Mouse (Mus musculus) brain, adult 2 months (tissue): ENCODE results near the gene Psrc1.

Experiments
- DNase-seq: peaks from one replicate; pipeline ENCODE4 v3.0.0; 2011; ENCODE audit warnings: low read depth, low spot score

The Psrc1 gene

GRCm38 (mm10) chr3:108386186-108386585 lies 2.5 kb downstream of the Psrc1 start:
- DNase-seq, result peak; percentile 89

- DNase-seq, result peak; percentile 98
Measured at GRCm38 (mm10) chr3:108389111-108389545, 5.5 kb downstream of the Psrc1 start.

GRCm38 (mm10) chr3:108392299-108392698 lies 8.7 kb downstream of the Psrc1 start:
- DNase-seq, result no peak

GRCm38 (mm10) chr3:108392793-108393192 lies 9.2 kb downstream of the Psrc1 start:
- no peak for DNase-seq

- no peak for DNase-seq
Measured at GRCm38 (mm10) chr3:108398281-108398680, 14.6 kb downstream of the Psrc1 start.

GRCm38 (mm10) chr3:108400442-108400841 lies 16.8 kb downstream of the Psrc1 start:
- DNase-seq, result no peak

- peak; percentile 98 for DNase-seq
Measured at GRCm38 (mm10) chr3:108401692-108402527, 18.3 kb downstream of the Psrc1 start.

GRCm38 (mm10) chr3:108402528-108402920 lies 18.9 kb downstream of the Psrc1 start:
- DNase-seq, result no peak

GRCm38 (mm10) chr3:108405536-108406305 lies 22.1 kb downstream of the Psrc1 start:
- DNase-seq, result peak; percentile 91

GRCm38 (mm10) chr3:108406306-108406885 lies 22.8 kb downstream of the Psrc1 start:
- peak; percentile 71 for DNase-seq

- DNase-seq, result peak; percentile 44
Measured at GRCm38 (mm10) chr3:108408517-108409008, 24.9 kb downstream of the Psrc1 start.

- peak; percentile 63 for DNase-seq
Measured at GRCm38 (mm10) chr3:108409656-108410358, 26.2 kb downstream of the Psrc1 start.

- DNase-seq, result no peak
Measured at GRCm38 (mm10) chr3:108410359-108410714, 26.7 kb downstream of the Psrc1 start.

- DNase-seq, result no peak
Measured at GRCm38 (mm10) chr3:108411026-108411753, 27.6 kb downstream of the Psrc1 start.

GRCm38 (mm10) chr3:108411754-108412121 lies 28.1 kb downstream of the Psrc1 start:
- peak; percentile 93 for DNase-seq

GRCm38 (mm10) chr3:108413634-108414360 lies 30.2 kb downstream of the Psrc1 start:
- no peak for DNase-seq

- DNase-seq, result peak; percentile 67
Measured at GRCm38 (mm10) chr3:108414857-108415830, 31.5 kb downstream of the Psrc1 start, which contains the start of gene Celsr2. TSS of gene Celsr2 (minus strand) at chr3:108415552.

- DNase-seq, result peak; percentile 94
Measured at GRCm38 (mm10) chr3:108415831-108416223, 32.2 kb downstream of the Psrc1 start.

- DNase-seq, result peak; percentile 59
Measured at GRCm38 (mm10) chr3:108423006-108423405, 39.4 kb downstream of the Psrc1 start.
